Mouse (Mus musculus): Measurements from ENCODE around the gene Gls2. TPM values are rescaled to one million over a fixed set of nuclear protein-coding genes. Genes with fewer than 3 reads are reported as not detected.
A peak's percentile ranks its signal among the peaks of the same experiment; 100 is the strongest.

Gene Gls2
- total RNA-seq, 2 experiments from 2014 or later, result 12.8 to 22.3 TPM

DNA sequence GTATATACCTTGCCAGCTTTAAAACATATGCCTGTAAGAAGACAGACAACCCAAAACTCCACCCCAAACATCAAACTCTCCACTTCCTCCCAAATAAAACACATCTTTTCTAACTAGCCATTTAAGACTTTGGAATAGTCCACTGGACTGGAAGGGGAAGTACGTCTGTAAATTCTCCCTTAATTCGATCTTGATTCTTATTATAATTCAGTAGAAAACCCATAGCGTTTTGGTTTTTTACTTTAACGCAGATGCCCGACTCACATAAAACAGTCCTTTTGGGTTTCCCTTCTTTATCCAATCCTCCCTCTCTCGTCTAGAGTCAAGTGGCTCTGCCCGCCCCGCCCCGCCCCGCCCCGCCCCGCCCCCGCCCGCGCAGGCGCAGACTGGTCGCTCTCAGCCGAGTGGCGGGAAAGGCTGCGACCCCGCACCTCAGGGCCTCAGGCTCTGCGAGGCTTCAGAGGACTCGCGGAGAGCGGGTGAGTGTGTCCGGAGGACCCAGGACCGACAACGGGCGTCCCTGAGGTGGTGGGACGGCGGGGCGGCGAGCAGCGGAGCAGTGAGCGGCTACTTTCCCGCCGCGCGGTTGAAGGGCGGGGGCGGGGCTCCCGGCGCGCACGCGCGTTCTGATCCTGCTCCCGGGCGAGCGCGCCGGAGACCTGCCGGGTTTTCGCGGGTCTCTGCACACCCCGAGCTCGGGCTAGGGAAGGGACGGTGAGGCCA is 37.6 kb downstream of the Gls2 start, which contains the start of gene Timeless:
TSS of gene Timeless (plus strand) at position 369 of the 723 bp plus-strand sequence.
- DNase-seq, result peak; percentile 93

GRCm38 (mm10) chr10:128232420-128232985 is 38.2 kb downstream of the Gls2 start:
- DNase-seq, result peak; percentile 60

- no peak for DNase-seq
These were observed 42.1 kb downstream of the Gls2 start for GRCm38 (mm10) chr10:128236321-128236720.

GRCm38 (mm10) chr10:128237807-128238480 is 43.7 kb downstream of the Gls2 start:
- peak; percentile 39 for DNase-seq

DNA sequence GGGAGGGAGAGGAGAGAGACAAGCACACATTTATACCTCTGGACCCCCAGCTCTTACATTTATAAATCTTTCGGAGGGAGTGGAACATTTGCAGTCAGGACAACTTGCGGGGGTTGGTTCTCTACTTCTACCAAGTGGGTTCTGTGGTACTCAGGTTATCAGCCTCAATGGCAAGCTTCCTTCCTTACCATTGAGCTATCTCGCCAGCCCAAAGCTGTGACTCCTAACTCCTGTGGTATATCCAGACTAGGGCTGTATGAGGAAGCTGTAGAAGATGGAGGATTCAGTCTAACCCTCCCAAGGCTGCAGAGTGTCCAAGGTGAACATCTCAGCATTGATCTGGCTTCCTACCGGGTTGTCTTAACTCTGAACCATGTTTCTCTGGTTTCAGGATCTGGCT is 44.9 kb downstream of the Gls2 start:
- DNase-seq, result no peak

DNA sequence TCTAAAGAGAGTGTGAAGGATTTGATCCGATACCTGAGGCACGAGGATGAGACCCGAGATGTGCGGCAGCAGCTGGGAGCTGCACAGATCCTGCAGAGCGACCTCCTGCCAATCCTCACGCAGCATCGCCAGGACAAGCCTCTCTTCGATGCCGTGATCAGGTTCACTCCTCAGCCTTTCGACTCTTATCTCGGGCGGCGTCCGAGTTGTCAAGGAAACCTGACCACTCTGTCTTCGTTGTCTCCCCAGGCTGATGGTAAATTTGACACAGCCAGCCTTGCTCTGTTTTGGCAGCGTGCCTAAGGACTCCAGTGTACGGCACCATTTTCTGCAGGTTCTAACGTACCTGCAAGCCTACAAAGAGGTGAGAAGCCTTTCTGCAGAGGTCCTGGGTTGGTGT is 45.9 kb downstream of the Gls2 start:
- no peak for DNase-seq

GRCm38 (mm10) chr10:128243252-128243651 is 49.0 kb downstream of the Gls2 start:
- no peak for DNase-seq

DNA sequence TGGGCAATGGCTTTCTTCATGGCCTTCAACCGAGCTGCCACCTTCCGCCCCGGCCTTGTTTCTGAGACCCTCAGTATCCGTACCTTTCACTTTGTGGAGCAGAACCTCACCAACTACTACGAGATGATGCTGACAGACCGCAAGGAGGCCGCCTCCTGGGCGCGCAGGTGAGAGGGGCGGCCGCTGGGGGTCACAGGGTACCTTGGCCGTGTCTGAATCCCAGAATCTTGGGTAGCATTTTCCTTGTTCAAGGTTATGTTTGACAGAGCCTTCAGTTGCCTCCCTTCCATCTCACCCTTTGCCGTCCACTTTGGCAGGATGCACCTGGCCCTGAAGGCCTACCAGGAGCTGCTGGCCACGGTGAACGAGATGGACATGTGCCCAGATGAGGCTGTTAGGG is 49.9 kb downstream of the Gls2 start:
- no peak for DNase-seq

- peak; percentile 67 for DNase-seq
These were observed 52.9 kb downstream of the Gls2 start for GRCm38 (mm10) chr10:128247020-128247732.

DNA sequence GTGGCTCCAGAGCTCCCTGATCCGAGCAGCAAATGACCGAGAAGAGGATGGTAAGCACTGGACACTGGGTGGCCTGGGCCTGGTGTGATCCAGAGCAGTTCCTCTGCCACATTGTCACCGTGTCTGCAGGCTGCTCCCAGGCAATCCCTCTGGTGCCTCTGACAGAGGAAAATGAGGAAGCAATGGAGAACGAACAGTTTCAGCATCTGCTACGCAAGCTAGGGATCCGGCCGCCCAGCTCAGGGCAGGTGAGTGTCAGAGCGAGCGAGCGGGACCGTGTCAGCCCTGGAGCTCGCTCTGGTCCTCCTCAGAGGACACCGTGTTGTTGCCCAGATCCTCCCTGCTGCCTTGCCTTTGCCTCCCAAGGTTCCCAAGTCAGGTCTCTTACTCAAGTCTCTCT is 56.3 kb downstream of the Gls2 start:
- DNase-seq, result no peak

DNA sequence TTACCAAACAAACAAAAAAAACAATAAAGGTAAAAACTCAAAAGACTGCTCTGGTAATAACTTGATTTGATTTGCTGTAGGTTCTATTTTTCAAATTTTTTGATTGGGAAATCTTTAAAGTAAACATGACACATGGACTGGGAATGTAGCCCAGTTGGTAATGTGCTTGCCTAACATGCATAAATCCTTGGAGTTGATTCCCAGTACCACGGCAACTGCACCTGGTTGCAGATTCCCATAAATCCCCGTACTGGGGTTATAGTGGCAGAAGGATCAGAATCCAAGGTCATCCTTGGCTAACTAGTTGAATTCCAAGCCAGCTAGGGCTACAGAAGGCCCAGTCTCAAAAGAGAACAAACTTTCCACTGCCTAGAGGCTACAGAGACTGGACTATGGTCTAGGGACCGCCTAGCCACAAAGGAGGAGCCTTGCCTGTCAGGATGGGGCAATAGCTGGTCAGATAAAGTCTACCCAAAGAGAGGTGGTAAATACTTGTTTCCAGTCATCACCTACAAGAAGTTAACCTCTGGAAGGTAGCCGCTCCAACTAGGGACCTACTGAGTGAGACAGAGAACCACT is 59.5 kb downstream of the Gls2 start, which contains the start of gene Apon:
TSS of gene Apon (plus strand) at position 420 of the 579 bp plus-strand sequence.
- DNase-seq, result no peak

GRCm38 (mm10) chr10:128255925-128256324 is 61.7 kb downstream of the Gls2 start:
- DNase-seq, result no peak

DNA sequence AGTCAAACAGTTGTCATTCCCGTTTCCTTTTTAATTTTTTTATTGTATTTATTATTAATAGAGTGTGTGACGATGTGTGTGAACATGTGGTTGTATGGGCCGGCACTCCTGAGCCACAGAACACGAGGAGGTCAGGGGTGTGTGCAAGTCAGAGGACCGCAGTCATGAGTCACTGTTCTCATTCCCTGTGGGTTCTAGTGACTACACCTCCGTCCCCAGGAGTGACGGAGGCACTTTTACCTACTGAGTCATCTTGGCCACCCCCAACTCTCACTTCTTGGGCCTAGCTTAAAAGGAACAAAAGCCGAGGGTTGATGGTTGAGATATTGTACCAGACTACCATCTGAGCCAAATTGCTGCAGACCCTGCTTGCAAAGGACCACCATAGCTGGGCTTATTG is 62.1 kb downstream of the Gls2 start:
- no peak for DNase-seq

DNA sequence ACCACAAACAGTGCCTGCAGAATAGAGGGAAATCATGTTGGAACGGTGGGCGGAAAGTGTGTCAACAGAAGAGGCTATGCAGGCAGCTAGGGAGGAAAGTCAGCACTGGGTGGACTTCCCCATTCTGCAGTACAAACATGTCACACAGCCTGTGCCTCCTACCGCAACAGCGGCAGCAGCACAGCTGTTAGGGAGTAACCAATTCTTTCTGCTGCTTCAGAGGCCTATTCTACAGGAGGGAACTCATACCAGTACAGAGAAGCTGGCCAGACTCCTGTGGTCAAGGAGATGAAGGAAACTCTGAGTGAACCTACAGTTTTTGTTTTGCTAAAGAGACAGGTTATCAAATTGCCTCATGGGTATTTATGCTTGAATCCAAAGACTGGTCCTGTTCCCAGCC is 64.7 kb downstream of the Gls2 start:
- DNase-seq, result no peak

Other genes with a start within 250 kb of the Gls2 start
- 10 to 100 TPM in 1 of 2 experiments, 1 to 10 TPM in 1; 9.5 to 23.7 TPM for gene Hsd17b6, start 186.8 kb upstream of the Gls2 start, total RNA-seq (2021)
- gene Prim1, start 179.3 kb upstream of the Gls2 start, total RNA-seq (2021), result 10 to 100 TPM; 11.2 to 16.4 TPM
- gene Naca, start 158.9 kb upstream of the Gls2 start, total RNA-seq (2021), result 100 to 1,000 TPM; 694 to 716 TPM
- 100 to 1,000 TPM; 138 to 142 TPM for gene Ptges3, start 135.5 kb upstream of the Gls2 start, total RNA-seq (2021)
- 1,000 to 10,000 TPM; 4,995 to 5,524 TPM for gene Atp5b, start 111.2 kb upstream of the Gls2 start, total RNA-seq (2021)
- gene Baz2a, start 102.9 kb upstream of the Gls2 start, total RNA-seq (2021), result 10 to 100 TPM; 37.1 to 51.9 TPM
- gene Rbms2, start 14.2 kb upstream of the Gls2 start, total RNA-seq (2021), result 10 to 100 TPM; 65.3 to 74.8 TPM
- gene Spryd4, start 17.4 kb downstream of the Gls2 start, total RNA-seq (2021), result 10 to 100 TPM; 21.6 to 27.3 TPM
- gene Mip, start 31.4 kb downstream of the Gls2 start, total RNA-seq (2021), result not detected
- gene Timeless, start 37.6 kb downstream of the Gls2 start, total RNA-seq (2021), result 10 to 100 TPM; 16.4 to 21.9 TPM
- gene Apon, start 59.6 kb downstream of the Gls2 start, total RNA-seq (2021), result 10 to 100 TPM in 1 of 2 experiments, 1 to 10 TPM in 1; 7.4 to 17.5 TPM
- gene Apof, start 74.2 kb downstream of the Gls2 start, total RNA-seq (2021), result 100 to 1,000 TPM in 1 of 2 experiments, 10 to 100 TPM in 1; 78.0 to 183 TPM
- 10 to 100 TPM; 17.4 to 27.5 TPM for gene Stat2, start 76.1 kb downstream of the Gls2 start, total RNA-seq (2021)
- under 1 TPM in 1 of 2 experiments, not detected in 1; 0.27 TPM for gene Il23a, start 104.3 kb downstream of the Gls2 start, total RNA-seq (2021)
- gene Pan2, start 108.9 kb downstream of the Gls2 start, total RNA-seq (2021), result 10 to 100 TPM; 24.0 to 32.8 TPM
- 100 to 1,000 TPM; 149 to 165 TPM for gene Cnpy2, start 128.0 kb downstream of the Gls2 start, total RNA-seq (2021)
- 1,000 to 10,000 TPM; 1,048 to 1,207 TPM for gene Cs, start 143.3 kb downstream of the Gls2 start, total RNA-seq (2021)
- gene Coq10a, start 174.5 kb downstream of the Gls2 start, total RNA-seq (2021), result 100 to 1,000 TPM in 1 of 2 experiments, 10 to 100 TPM in 1; 99.9 to 128 TPM
- 10 to 100 TPM; 53.3 to 57.8 TPM for gene Ankrd52, start 182.7 kb downstream of the Gls2 start, total RNA-seq (2021)
- gene Slc39a5, start 206.8 kb downstream of the Gls2 start, total RNA-seq (2021), result 1 to 10 TPM; 2.3 to 5.9 TPM
- gene Nabp2, start 217.0 kb downstream of the Gls2 start, total RNA-seq (2021), result 10 to 100 TPM; 58.0 to 59.9 TPM
- gene Rnf41, start 217.2 kb downstream of the Gls2 start, total RNA-seq (2021), result 10 to 100 TPM; 37.4 TPM

Data from adrenal gland, postnatal 10 days (tissue).